Mouse (Mus musculus) frontal cortex, postnatal 14 days (tissue): ENCODE results near the gene Arhgap25.
"Not testable (repeated sequence)": the region's sequence is repeated elsewhere in the genome, so short reads cannot be mapped to it uniquely, and the experiment has no call there.

Experiments
- DNase-seq, 2 experiments: peaks; one replicate each; pipeline ENCODE4 v3.0.0; 2022; ENCODE audit warnings: low spot score in 2 of 2

Arhgap25 gene

GRCm38 (mm10) chr6:87503536-87503935 is 29.5 kb downstream of the Arhgap25 start:
- no peak for DNase-seq

- DNase-seq: no peak
These were observed 30.2 kb downstream of the Arhgap25 start for GRCm38 (mm10) chr6:87502831-87503286.

GRCm38 (mm10) chr6:87502411-87502810 is 30.6 kb downstream of the Arhgap25 start:
- DNase-seq: no peak

GRCm38 (mm10) chr6:87500696-87501095 is 32.4 kb downstream of the Arhgap25 start:
- DNase-seq: no peak

- no peak for DNase-seq
These were observed 33.3 kb downstream of the Arhgap25 start for GRCm38 (mm10) chr6:87499791-87500190.

GRCm38 (mm10) chr6:87496143-87496542 is 36.9 kb downstream of the Arhgap25 start:
- peak in 1 of 2 experiments; percentile 24 for DNase-seq

GRCm38 (mm10) chr6:87494339-87494738 is 38.7 kb downstream of the Arhgap25 start:
- DNase-seq: no peak

GRCm38 (mm10) chr6:87487657-87488426 is 45.2 kb downstream of the Arhgap25 start:
- DNase-seq: no peak

GRCm38 (mm10) chr6:87484806-87485205 is 48.3 kb downstream of the Arhgap25 start:
- DNase-seq: no peak

- no peak for DNase-seq
These were observed 49.2 kb downstream of the Arhgap25 start for GRCm38 (mm10) chr6:87483900-87484289.

GRCm38 (mm10) chr6:87483224-87483899 is 49.7 kb downstream of the Arhgap25 start:
- no peak for DNase-seq

- no peak for DNase-seq
These were observed 53.6 kb downstream of the Arhgap25 start for GRCm38 (mm10) chr6:87479291-87479999.

- DNase-seq: no peak
These were observed 54.2 kb downstream of the Arhgap25 start for GRCm38 (mm10) chr6:87478847-87479246.

- no peak for DNase-seq
These were observed 57.8 kb downstream of the Arhgap25 start for GRCm38 (mm10) chr6:87475223-87475622.

- not testable (repeated sequence) for DNase-seq
These were observed 63.0 kb downstream of the Arhgap25 start for GRCm38 (mm10) chr6:87470098-87470497.

GRCm38 (mm10) chr6:87468372-87468771 is 64.7 kb downstream of the Arhgap25 start:
- DNase-seq: no peak

- no peak for DNase-seq
These were observed 65.7 kb downstream of the Arhgap25 start for GRCm38 (mm10) chr6:87467373-87467772.

GRCm38 (mm10) chr6:87466221-87466620 is 66.8 kb downstream of the Arhgap25 start:
- DNase-seq: peak in 1 of 2 experiments; percentile 43

- DNase-seq: no peak
These were observed 77.6 kb downstream of the Arhgap25 start for GRCm38 (mm10) chr6:87455507-87455906.

GRCm38 (mm10) chr6:87451771-87452170 is 81.3 kb downstream of the Arhgap25 start:
- DNase-seq: no peak

- no peak for DNase-seq
These were observed 82.0 kb downstream of the Arhgap25 start for GRCm38 (mm10) chr6:87451016-87451415.

- no peak for DNase-seq
These were observed 83.5 kb downstream of the Arhgap25 start for GRCm38 (mm10) chr6:87449534-87449933.
